Mouse (Mus musculus): Measurements from ENCODE around the gene Gpx6.

Gpx6 gene

DNA sequence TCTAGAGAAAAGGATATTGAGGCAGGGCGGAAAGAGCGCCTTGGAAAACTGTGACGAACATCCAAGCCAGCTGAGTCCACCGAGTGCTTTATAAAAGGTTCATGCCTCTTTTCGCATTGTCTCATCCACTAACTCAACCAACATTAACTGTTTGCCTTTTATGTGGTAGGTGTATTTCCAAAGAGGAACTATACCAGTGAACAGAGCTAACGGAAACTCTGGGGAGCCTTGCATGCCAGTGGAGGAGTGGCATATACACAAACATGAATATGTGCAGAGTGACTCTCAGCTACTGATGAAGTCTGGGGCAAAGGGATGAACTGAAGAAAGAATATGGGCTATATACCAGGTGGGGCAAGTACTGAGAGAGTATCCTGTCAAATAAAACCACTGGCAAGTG lies 11.5 kb downstream of the Gpx6 start:
- DNase-seq (ENCODE audit: low read depth, low spot score), result no peak

- peak; percentile 74 for DNase-seq (ENCODE audit: low read depth, low spot score)
These were observed 14.3 kb downstream of the Gpx6 start for GRCm38 (mm10) chr13:21326191-21326590.

DNA sequence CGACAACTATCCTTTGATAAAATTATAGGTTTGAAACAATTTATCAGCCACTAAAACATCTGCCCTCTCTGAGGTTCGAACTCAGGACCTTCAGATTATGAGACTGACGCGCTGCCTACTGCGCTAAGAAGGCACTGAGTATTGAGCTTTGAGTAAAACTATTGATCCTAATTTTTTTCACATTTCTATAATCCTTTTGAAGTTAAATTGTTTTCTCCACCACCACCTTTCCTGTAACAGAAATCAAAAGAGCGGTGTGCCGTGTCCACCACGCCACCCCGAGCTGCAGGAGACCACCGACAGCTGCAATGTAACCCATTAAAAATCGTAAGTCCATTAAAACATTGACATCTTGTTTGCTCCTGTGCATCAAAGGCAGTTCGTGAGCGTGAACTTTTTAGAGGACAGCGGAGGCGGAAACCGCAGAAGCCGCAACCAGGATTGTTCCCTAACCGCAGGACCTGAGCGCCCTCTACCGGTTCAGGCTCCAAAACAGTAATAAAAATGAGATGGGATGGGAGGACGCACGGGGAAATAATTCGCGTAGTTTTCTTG lies 14.8 kb downstream of the Gpx6 start:
- peak; percentile 91 for DNase-seq (ENCODE audit: low read depth, low spot score)

DNA sequence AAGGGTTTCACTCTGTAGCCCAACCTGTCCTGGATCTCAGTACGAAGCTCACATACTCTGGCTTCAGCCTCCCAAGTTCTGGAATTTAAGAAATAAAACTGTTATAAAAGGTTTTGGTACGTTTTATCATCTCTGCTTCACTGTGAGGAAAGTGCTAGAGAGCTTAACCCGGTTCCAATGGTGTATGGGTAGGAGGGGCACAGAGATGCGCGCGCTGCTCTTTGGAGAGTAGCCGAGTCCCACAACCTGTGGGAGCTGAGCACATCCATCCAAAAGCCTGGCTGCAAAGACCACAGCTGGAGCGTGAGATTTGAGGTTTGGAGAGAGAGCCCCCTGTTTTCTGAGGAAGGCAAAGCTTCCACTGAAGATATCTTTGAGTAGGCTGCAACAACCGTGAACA lies 15.5 kb downstream of the Gpx6 start:
- peak; percentile 51 for DNase-seq (ENCODE audit: low read depth, low spot score)

GRCm38 (mm10) chr13:21346610-21347009 lies 34.7 kb downstream of the Gpx6 start, which contains the start of gene Olfr1367:
Gene Olfr1367, plus strand, starts transcription at chr13:21346910.
- no peak for DNase-seq (ENCODE audit: low read depth, low spot score)

DNA sequence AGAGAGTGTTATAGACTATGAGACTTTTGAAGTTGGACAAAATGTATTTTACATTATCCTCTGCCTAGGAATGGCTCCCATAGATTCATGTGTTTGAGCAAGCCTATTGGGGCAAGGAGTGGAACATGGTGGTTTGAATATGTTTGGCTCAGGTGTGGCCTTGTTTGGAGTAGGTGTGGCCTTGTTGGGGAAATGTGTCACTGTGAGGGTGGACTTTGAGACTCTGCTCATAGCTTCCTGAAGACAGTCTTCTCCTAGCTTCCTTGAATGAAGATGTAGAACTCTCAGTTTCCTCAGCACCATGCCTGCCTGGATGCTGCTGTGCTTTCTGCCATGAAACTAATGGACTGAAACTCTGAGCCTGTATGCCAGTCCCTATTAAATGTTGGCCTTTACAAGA lies 38.7 kb downstream of the Gpx6 start:
- no peak for DNase-seq (ENCODE audit: low read depth, low spot score)

- peak; percentile 94 for DNase-seq (ENCODE audit: low read depth, low spot score)
These were observed 50.8 kb downstream of the Gpx6 start, which contains the start of gene Zscan12 for GRCm38 (mm10) chr13:21362621-21363248. Gene Zscan12, plus strand, starts transcription at chr13:21362820.

- no peak for DNase-seq (ENCODE audit: low read depth, low spot score)
These were observed 51.8 kb downstream of the Gpx6 start for GRCm38 (mm10) chr13:21363719-21364118.

- DNase-seq (ENCODE audit: low read depth, low spot score), result no peak
These were observed 54.7 kb downstream of the Gpx6 start for GRCm38 (mm10) chr13:21366635-21367034.

All from mesoderm, embryonic 11.5 days (tissue).